Mouse (Mus musculus): ENCODE data around the gene Gpr108.

- TF ChIP-seq CTCF (IDR thresholded peaks at IDR 0.05; ENCODE audit: control insufficient read depth, insufficient read depth, insufficient replicate concordance, low read depth, low read length) (no peak), POLR2A (IDR thresholded peaks at IDR 0.05; ENCODE audit: control insufficient read depth, low read depth, low read length) (no peak)
Measured at GRCm38 (mm10) chr17:57250461-57251160, 2.4 kb upstream of the Gpr108 start.

Measured in testis, adult 2 months (tissue).